Mouse (Mus musculus): ENCODE results near the gene Zbtb3. TPM values are rescaled to one million over a fixed set of nuclear protein-coding genes. Genes with fewer than 3 reads are reported as not detected.
"Not testable (repeated sequence)": the region's sequence is repeated elsewhere in the genome, so short reads cannot be mapped to it uniquely, and the experiment has no call there.

The Zbtb3 gene
- polyA plus RNA-seq, 1 experiment = 3.0 TPM

- Histone ChIP-seq H3K4me3 (replicated peaks; ENCODE audit: control insufficient read depth, low read depth, low read length) (peak within 1 kb of the TSS; percentile 40), H3K27ac (ENCODE audit: control insufficient read depth, insufficient read depth, low read depth, low read length, poor library complexity) (peak within 1 kb of the TSS; percentile 74; the same call in 1 of the 2 replicates), H3K4me1 (ENCODE audit: control insufficient read depth, insufficient read depth, low read length) (no peaks in the 10 kb centered on the region)
- 24% methylated on average over 8 of the region's 8 CpGs for WGBS
- TF ChIP-seq POLR2A (IDR thresholded peaks at IDR 0.05; ENCODE audit: borderline replicate concordance, control insufficient read depth, low read depth, low read length) (no peak), CTCF (IDR thresholded peaks at IDR 0.05; ENCODE audit: control insufficient read depth, insufficient read depth, low read length) (no peak)
Observed at GRCm38 (mm10) chr19:8829660-8830059, 27.3 kb downstream of the Zbtb3 start, which contains the start of gene AC129217.1. AC129217.1 (plus strand) TSS chr19:8829773.

GRCm38 (mm10) chr19:8830664-8831063, 28.3 kb downstream of the Zbtb3 start:
- Histone ChIP-seq H3K27ac (ENCODE audit: control insufficient read depth, insufficient read depth, low read depth, low read length, poor library complexity) (no peak overlapping the region), H3K4me1 (ENCODE audit: control insufficient read depth, insufficient read depth, low read length) (no peaks in the 10 kb centered on the region), H3K4me3 (replicated peaks; ENCODE audit: control insufficient read depth, low read depth, low read length) (no peak overlapping the region)
- WGBS = 95% methylated on average over 8 of the region's 8 CpGs
- TF ChIP-seq POLR2A (IDR thresholded peaks at IDR 0.05; ENCODE audit: borderline replicate concordance, control insufficient read depth, low read depth, low read length) = no peak
- TF ChIP-seq CTCF (IDR thresholded peaks at IDR 0.05; ENCODE audit: control insufficient read depth, insufficient read depth, low read length) = no peak

DNA sequence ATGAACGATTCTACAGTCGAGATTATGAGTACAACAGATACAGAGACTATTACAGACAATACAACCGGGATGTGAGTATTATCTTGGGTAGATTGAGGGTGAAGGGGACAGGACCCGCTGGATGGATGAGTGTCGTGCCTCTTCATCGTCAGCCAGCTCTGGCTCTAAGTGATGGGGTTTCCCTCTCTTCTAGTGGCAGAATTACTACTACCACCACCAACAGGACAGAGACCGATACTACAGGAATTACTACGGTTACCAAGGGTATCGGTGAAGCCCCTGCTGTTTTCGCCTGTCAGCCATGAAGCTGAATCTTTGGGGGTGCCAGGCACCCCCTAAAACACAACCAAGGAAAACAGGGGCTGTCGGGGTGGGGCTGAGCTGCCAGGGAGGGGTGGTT, 28.9 kb downstream of the Zbtb3 start:
- 86% methylated on average over 11 of the region's 11 CpGs for WGBS
- no peaks in the 10 kb centered on the region for H3K4me1 ChIP-seq (ENCODE audit: control insufficient read depth, insufficient read depth, low read length)
- no peak overlapping the region for H3K4me3 ChIP-seq (replicated peaks; ENCODE audit: control insufficient read depth, low read depth, low read length)
- no peak overlapping the region for H3K27ac ChIP-seq (ENCODE audit: control insufficient read depth, insufficient read depth, low read depth, low read length, poor library complexity)
- no peak for TF ChIP-seq POLR2A (IDR thresholded peaks at IDR 0.05; ENCODE audit: borderline replicate concordance, control insufficient read depth, low read depth, low read length)
- TF ChIP-seq CTCF (IDR thresholded peaks at IDR 0.05; ENCODE audit: control insufficient read depth, insufficient read depth, low read length) = no peak

DNA sequence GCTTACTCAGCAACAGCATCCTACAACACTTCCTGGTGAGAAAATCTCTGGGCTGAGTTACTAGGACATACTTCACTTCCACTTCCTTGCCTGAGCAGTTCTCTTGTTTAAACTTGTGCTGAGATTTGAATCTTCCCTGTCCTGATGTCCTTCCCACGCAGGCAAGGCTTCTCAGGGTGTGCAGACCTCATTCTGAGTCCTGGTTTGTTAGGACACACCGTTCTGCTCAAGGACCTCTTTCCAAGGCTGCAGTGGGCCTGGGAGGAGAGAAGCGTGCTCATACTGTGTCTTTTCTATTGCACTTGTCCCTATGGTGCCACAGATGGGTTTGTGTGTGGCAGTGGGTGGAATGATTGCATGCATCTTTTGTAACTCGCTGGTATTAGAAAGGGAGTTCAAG, 30.6 kb downstream of the Zbtb3 start:
- TF ChIP-seq POLR2A (IDR thresholded peaks at IDR 0.05; ENCODE audit: borderline replicate concordance, control insufficient read depth, low read depth, low read length) (no peak), CTCF (IDR thresholded peaks at IDR 0.05; ENCODE audit: control insufficient read depth, insufficient read depth, low read length) (no peak)
- 90% methylated on average over 4 of the region's 4 CpGs for WGBS
- Histone ChIP-seq H3K4me3 (replicated peaks; ENCODE audit: control insufficient read depth, low read depth, low read length) (no peak overlapping the region), H3K27ac (ENCODE audit: control insufficient read depth, insufficient read depth, low read depth, low read length, poor library complexity) (no peak overlapping the region), H3K4me1 (ENCODE audit: control insufficient read depth, insufficient read depth, low read length) (peaks cover 2% of the 10 kb centered on the region; the same call in 1 of the 2 replicates)

GRCm38 (mm10) chr19:8836327-8836726, 34.0 kb downstream of the Zbtb3 start:
- WGBS = 97% methylated on average over 10 of the region's 10 CpGs
- H3K4me3 ChIP-seq (replicated peaks; ENCODE audit: control insufficient read depth, low read depth, low read length); H3K27ac ChIP-seq (ENCODE audit: control insufficient read depth, insufficient read depth, low read depth, low read length, poor library complexity); H3K4me1 ChIP-seq (ENCODE audit: control insufficient read depth, insufficient read depth, low read length): not testable (repeated sequence)

DNA sequence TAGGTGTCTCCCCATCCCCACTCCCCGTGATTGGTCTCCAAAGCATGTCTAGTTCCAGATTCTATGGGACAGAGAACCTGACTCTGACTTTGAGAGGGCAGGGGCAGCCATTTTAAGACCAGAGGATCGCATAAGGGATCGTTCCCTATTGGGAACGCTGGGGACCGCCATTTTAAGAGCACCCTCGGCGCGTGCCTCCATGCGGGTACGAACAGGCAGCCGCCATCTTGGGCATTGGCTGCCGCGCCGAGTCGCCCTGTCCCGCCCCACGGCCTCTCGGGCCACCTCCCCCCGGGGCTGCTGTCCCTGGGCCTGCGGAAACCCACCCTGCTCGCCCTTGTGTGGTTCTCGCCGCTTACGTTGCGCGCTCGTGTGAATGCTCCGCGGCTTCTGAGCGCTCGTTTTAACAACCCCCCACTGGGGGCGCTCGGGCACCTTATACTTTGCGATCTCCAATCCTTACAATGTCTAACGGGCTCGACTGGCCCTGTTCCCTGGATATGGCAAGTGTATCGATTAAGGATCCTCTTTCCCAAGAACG, 35.0 kb downstream of the Zbtb3 start, which contains the start of gene Bscl2:
Gene Bscl2, plus strand, starts transcription at position 217 of the 541 bp plus-strand sequence.
- WGBS = 2% methylated on average over 38 of the region's 38 CpGs
- Histone ChIP-seq H3K4me1 (ENCODE audit: control insufficient read depth, insufficient read depth, low read length) (peaks cover 2% of the 10 kb centered on the region; the same call in 1 of the 2 replicates), H3K4me3 (replicated peaks; ENCODE audit: control insufficient read depth, low read depth, low read length) (peak within 1 kb of the TSS; percentile 81), H3K27ac (ENCODE audit: control insufficient read depth, insufficient read depth, low read depth, low read length, poor library complexity) (peak within 1 kb of the TSS; percentile 92)
- TF ChIP-seq POLR2A (IDR thresholded peaks at IDR 0.05; ENCODE audit: borderline replicate concordance, control insufficient read depth, low read depth, low read length) = peak; percentile 69; the same call in 1 of the 2 replicates
- TF ChIP-seq CTCF (IDR thresholded peaks at IDR 0.05; ENCODE audit: control insufficient read depth, insufficient read depth, low read length) = peak; percentile 44; the same call in 1 of the 2 replicates

- Histone ChIP-seq H3K4me1 (ENCODE audit: control insufficient read depth, insufficient read depth, low read length) (peaks cover 2% of the 10 kb centered on the region; the same call in 1 of the 2 replicates), H3K4me3 (replicated peaks; ENCODE audit: control insufficient read depth, low read depth, low read length) (peak overlapping the region; percentile 81), H3K27ac (ENCODE audit: control insufficient read depth, insufficient read depth, low read depth, low read length, poor library complexity) (peak overlapping the region; percentile 92; the same call in 1 of the 2 replicates)
- WGBS = 20% methylated on average over 15 of the region's 15 CpGs
- TF ChIP-seq POLR2A (IDR thresholded peaks at IDR 0.05; ENCODE audit: borderline replicate concordance, control insufficient read depth, low read depth, low read length) (no peak), CTCF (IDR thresholded peaks at IDR 0.05; ENCODE audit: control insufficient read depth, insufficient read depth, low read length) (no peak)
Observed at GRCm38 (mm10) chr19:8838041-8838730, 35.8 kb downstream of the Zbtb3 start.

DNA sequence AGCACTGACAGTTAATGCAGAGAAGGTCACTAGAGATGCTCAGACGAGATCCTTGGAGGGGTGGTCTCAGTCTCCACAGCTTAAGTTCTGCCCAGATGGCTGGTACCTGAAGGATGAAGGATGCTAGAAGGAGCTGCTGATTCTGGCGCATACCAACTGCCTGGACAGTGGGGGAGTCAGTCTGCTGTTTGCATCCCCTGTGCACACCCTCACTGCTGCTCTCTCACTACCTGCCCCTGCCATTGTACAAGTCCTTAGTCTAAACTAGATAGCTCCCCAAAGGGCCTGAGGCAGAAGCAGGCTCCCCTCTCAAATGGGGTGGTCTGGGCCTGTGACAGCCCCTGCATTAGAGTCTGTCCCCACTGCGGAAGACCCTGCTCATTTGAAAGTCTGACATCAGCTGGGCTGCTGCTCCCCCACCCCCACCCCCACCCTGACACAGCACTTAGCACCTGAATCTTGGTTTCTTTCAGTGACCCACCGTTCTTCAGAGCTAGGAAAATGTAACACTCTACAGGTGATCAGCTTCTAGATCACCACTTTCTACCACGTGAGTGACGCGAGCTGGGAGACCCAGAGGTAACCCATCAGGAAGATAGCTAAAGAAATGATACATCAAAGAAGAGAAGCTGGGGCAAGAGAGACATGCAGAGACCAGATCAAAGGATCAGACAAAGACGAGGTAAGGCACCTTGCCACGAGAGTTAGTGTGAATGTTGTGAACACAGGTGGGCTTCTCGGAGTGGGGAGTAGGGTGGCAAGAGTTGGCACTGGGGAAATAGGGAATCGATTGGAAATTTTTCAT, 37.0 kb downstream of the Zbtb3 start, which contains the start of gene Gng3:
Gene Gng3, minus strand, starts transcription at position 92 of the 805 bp plus-strand sequence.
- H3K27ac ChIP-seq (ENCODE audit: control insufficient read depth, insufficient read depth, low read depth, low read length, poor library complexity) = no peak within 1 kb of the TSS; the same call in 1 of the 2 replicates
- WGBS = 88% methylated on average over 11 of the region's 11 CpGs
- peak within 1 kb of the TSS; percentile 81 for H3K4me3 ChIP-seq (replicated peaks; ENCODE audit: control insufficient read depth, low read depth, low read length)
- H3K4me1 ChIP-seq (ENCODE audit: control insufficient read depth, insufficient read depth, low read length) = peaks cover 2% of the 10 kb centered on the region; the same call in 1 of the 2 replicates
- TF ChIP-seq POLR2A (IDR thresholded peaks at IDR 0.05; ENCODE audit: borderline replicate concordance, control insufficient read depth, low read depth, low read length) (no peak), CTCF (IDR thresholded peaks at IDR 0.05; ENCODE audit: control insufficient read depth, insufficient read depth, low read length) (no peak)

All from bone marrow, adult 2 months (tissue).